Mouse (Mus musculus) frontal cortex, adult 2 months (tissue): ENCODE results near the gene Rab8b. TPM values are rescaled to one million over a fixed set of nuclear protein-coding genes. Genes with fewer than 3 reads are reported as not detected.

ENCODE experiments used
- DNase-seq, 2 experiments: peaks; one replicate each; pipeline ENCODE4 v3.0.0; 2022; ENCODE audit warnings: low spot score in 1 of 2; ENCODE audit errors: extremely low spot score in 1 of 2
- polyA plus RNA-seq: library from polyadenylated mRNA; depleted of rRNA; stranded (reverse); fragments of >200 nt; gene quantifications from 2 replicates; pipeline ENCODE4 v1.2.3, GENCODE M21; 2012; rRNA removed

The Rab8b gene
- polyA plus RNA-seq: 17.8 and 19.4 TPM in 2 replicates

DNA sequence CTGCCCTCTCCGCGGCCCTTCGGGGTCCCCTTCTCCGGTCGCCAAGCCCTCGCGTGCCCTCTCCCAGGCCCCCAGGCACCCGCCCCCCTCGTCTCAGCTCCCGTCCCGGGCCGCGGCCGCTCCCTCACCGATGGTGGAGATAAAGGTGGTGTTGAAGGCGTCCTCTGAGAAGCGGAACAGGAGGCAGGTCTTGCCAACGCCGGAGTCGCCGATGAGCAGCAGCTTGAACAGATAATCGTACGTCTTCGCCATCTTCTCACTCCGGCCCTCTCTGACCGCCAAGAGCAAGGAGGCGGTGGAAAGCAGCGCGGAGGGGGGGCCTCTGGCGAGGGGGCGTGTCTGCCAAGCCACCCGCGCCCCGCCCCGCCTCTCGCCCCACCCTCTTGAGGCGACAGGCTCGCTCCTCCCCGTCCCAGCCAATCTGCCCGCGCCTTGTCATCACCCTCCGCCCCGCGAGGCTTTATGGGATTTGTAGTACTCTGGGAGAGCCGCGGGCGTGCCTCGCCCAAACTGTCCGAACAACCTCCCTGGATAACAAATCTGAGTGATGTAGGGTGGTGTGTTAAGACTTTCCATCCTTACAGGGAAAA lies at the start of gene Rab8b:
Rab8b (minus strand) TSS at position 306 of the 590 bp plus-strand sequence.
- peak; percentile 91 to 97 for DNase-seq

DNA sequence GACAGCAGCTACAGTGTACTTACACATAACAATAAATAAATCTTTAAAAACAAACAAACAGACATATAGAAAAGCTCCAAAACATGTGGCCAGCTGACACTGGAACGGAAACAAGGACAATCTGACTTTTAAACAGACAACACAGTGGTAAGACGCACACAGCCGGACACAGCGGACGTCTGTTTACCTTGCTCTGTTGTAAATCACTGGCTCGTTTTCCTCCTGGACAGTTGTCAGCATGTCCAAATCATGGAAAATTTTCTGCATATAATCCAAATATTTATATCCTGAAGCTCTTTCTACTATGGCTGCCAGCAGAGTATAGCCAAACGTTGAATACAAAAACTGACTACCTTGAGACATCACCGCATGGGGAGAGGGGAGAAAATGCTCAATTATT lies 48.0 kb upstream of the Rab8b start:
- no peak for DNase-seq

DNA sequence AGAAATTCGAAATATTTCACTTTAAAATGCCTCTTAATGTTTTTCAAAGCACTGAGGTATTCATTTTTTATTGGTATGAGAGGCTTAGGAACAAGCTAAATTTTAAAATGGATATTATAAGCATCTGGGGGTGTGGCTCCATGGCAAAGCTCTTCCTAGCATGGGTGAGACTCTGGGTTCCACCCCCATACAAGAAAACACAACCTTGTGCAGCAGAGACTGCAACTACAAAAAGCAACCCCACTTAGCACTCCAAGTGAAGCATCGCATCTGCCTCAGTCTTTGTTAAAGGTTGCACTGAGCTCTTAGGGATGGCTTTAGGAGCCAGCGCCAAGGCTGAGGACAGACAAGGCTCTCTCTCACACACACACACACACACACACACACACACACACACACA lies 42.0 kb upstream of the Rab8b start:
- peak in 1 of 2 experiments; percentile 35 for DNase-seq

DNA sequence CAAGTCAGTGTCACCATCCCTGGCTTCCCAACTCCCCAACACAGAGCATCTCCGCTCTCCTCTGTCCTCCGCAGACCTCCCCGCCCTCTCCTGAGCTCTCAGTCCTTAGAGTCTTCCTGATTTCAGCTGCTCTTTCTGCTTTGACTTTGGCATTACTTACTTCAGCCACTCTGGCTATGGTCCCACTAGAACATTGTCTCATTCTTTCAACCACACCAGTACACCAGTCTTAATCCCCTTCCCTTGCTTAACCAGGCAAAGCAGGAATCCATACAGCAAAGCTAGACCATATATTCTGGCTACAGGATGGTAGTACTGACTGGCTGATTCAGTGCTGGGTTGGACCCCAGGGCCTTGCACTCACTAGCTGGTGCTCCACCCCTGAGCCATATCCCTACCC lies 38.0 kb upstream of the Rab8b start:
- no peak for DNase-seq

DNA sequence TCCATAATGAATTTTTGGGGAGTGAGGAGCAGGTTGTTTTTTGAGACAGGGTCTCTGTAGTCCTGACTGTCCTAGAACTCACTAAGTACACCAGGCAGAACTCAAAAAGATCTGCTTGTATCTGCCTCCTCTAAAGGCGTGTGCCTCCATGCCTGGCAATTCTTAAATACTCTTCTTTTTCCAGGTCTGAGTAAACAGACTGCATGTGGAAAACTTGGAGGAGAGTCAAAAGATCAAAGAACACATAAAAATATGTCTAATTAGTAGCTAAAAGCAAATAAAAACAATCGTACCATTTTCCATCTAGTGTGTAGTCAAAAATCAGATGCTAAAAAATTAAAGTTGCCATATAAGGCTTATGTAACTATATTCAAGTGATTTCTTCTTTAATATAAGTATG lies 33.4 kb upstream of the Rab8b start:
- DNase-seq: no peak

DNA sequence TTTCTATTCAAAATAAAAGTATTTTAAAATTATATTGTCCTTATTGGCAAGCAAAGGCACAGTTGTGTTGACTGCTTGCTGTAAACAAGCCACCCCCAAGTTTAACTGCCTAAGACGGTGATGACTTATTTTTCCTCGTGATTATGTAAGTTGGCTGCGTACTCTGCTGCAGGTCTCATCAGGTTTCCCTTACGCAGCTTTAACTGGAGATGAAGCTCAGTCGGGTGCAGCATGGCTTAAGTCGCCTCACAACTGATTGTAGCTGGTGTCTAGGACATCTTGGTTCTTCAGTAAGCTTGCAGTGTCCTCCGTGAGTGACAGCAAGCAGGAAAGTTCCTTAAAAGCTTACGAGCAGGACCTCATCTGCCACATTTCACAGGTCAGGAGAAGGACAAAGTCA lies 32.8 kb upstream of the Rab8b start:
- no peak for DNase-seq

DNA sequence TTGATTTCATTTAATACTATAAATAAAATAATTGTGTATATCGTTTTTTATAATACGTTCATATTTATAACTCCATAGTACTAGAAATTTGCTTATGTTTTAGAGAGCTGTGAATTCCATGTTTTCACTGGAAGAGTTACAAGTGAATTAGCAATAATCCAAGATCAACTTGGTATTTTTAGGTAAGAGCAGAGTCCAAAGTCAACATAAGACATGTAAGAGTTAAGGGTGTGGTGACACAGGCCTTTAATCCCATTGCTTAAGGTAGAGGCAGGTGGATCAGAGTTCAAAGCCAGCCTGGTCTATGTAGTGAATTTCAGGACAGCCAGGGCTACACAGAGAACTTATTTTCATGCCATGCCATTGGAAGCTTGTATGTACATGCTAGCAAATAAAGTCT lies 29.0 kb upstream of the Rab8b start:
- DNase-seq: no peak

DNA sequence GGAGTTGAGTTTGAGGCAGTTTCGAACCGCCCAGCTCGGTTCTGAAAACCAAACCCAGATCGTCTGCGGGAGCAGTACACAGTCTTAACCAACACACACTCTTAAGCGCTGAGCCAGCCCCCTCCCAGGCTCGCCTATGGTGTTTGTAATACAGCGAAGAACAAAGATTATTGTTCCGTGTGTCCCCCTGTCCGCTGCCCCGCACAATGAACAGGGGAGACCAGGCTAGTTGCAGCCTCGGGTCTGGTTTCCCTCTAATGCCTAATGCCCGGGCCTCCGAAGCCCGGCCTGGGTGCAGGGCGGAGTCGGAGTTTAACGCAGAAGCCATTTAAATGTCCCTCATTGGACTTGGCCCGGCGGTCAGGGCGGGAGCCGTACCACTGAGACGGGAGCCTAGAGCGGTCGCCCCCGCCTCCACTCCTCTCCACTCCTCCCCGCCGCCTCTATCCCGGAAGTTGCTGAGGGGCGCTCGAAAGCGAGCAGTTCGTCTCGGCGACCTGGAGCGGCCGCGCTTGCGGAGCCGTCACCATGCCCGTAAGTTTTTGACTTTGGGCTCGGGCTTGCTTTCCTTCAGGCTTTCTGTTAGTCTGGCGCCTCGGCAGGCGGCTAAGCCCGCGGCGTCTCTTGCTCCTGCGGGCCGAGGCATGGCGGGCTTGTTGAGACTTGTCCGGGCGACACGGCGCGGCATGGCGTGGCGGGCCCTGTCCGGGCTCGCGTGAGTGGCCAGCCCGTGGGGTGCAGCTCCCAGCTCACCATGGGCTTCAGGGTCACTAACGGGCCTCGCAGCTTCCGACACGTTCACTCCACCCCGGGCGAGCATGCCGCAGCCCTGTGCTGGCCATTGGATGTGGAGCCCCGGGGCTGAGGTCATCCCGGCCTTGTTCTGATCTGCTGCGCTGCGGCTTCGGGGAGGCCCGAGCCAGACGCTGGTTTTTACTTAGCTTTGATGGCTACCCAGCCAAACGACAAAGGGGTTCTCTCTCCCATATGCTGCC lies 26.5 kb upstream of the Rab8b start, which contains the start of gene Rps27l:
Rps27l (plus strand) TSS at position 440 of the 995 bp plus-strand sequence.
- DNase-seq: peak; percentile 82 to 92

DNA sequence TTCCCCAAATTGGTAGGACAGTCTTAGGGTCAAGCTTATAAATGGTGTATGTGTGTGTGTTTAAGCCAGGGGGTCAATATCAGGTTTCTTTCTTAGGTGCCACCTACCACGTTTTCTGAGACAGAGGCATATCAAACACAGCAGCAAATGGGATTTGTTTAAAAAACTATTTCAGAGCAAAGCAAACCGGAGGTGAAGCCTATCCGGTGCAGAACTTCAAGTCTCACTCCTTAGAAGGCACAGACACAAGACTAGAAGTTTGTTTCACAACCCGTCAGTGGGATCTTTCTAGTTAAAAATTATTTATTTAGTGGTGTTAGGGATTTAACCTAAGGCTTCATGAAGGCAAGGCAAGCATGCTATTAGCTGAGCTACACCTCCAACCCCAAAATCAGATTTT lies 25.7 kb upstream of the Rab8b start:
- no peak for DNase-seq

DNA sequence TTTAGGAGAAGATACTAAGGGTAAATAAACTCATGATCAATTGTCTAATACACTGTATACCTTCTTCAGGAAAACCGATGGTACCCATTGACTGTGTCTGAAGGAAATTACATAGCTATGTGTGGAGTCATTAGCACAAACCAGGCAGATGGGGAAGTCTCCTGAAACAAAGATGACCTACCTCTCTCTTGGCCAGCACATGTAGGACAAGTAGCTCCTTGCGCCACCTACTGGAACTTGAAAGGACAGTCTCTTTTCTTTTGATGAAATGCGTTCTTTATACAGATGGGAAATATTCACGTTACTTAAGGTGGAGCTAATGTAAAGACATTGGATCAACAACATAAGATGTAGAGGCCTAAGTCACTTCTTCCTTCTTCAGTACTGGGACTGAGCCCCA lies 19.3 kb upstream of the Rab8b start:
- peak in 1 of 2 experiments; percentile 78 for DNase-seq

DNA sequence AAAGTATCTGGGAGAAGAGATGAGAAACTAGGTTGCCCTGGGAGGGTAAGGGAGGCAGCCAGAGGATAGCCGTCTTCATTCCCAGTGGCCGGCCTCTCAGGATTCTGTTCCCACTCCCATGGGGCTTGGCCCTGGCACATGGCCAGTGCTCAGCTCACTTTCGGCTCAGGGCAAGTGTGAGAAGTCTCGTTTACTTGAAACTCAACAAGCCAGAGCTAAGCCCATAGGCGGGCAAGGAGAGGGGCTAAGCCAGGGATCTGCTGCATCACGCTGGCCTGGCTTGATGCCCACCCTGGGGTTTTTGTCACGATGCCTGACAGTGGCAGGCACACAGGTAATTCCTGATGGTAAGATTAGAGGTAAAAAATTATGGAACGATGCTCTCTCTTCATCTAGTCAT lies 18.0 kb upstream of the Rab8b start:
- DNase-seq: no peak

DNA sequence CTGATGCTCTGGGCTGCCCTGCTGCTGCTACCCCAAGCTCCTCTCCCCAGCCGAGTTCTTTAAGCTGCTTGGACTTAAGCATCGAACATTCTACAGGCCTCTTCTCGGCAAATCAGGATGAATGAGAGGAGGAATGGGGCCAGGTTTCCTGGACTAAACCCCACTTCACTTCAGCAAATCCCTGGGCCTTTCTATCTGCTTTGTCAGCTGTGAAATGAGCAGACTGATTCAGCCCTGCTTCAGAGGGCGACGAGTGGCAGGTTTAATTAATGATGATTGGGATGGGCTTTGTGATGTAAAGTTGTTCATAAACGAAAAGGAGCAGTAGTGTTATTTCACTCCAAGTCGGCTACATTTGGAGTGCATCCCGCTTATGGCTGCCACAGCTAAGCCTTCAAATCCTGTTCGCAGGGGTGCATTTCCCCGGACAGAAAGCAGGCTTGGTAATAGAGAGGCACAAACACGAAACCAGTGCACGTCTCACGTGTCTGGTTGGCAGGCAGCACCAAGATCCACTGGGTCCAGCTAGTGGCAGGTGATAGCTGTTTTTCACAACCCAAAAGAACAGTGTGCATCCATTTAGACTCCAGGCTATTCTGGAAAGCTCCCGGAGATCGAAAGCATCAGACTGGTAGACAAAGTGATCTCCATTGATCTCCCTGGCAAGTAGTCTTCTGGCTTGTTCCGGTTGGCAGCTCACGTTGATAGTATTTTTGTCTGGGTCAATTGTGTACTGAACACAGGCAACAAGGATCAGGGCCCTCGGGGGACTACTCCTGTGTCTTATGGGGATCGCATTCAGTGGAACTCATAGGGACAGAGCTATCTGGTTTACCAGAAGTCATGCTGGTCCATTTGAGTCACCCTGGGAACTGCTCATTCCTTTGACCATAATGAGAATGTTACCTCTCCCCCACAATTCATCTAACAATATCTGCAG lies 14.7 kb upstream of the Rab8b start:
- no peak for DNase-seq

DNA sequence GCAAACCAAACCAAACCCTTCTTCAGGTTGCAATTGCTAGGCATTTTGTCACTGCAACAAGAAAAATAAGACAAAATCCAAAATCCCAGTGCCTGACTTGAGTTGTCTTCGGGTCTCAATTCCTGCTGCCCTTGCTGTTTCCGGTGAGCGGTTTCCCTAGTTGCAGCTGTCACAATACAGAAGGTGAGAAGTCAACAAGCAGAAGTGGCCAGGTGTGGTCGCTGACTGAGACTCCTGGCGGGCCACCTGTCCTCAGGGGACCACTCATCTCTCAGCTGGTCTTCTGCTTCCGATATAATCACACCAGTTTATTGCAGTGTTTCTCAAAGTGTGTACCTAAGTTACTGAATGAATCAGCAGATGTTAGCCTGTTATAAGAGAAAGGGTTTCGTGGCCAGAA lies 10.9 kb upstream of the Rab8b start:
- no peak for DNase-seq

DNA sequence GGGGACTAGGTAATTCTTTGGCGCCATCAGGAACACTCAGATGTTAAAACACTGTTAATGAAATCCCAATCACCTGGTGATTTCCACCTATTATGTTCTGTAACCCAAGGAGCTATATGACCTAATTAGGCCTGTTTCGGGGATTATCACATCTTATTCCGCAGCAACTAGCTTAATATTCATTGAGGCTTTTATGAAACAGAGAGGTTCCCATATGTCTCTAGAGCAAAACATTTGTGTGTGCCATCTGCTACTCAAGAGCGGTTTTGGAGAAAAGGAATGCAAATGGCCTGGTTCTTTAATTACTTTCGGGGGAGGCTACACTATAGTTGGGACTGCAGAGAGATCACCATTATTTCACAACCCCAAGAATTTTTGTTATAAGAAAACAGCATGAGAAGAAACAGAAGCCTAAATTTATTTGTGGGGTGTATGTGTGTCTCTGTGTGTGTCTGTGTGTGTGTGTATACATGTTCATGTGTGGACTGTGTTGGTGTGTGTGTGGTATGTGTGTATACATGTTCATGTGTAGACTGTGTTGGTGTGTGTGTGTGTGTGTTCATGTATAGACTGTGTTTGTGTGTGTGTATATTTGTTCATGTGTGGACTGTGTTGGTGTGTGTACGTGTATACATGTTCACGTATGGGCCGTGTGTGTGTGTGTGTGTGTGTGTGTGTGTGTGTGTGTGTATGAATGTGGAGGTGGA lies 8.4 kb upstream of the Rab8b start:
- peak in 1 of 2 experiments; percentile 50 for DNase-seq

DNA sequence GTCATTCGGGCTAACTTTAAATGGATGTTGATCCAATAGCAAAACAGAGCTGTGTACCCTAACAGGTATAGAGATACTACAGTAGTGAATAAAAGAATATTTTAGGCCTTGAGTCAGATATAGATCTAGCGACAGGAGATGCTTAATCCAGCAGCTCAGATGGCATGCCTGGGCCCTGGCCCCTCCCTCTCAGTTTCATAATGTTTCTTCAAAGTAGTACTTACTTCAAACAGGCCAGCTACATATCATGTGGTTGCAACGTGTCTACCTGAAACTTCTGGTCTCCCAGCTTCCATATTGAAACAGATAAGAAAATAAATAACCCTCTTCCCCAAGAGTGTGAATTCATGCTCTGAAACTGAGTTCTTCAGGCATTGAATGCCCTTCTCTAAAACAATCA lies 6.4 kb upstream of the Rab8b start:
- no peak for DNase-seq

DNA sequence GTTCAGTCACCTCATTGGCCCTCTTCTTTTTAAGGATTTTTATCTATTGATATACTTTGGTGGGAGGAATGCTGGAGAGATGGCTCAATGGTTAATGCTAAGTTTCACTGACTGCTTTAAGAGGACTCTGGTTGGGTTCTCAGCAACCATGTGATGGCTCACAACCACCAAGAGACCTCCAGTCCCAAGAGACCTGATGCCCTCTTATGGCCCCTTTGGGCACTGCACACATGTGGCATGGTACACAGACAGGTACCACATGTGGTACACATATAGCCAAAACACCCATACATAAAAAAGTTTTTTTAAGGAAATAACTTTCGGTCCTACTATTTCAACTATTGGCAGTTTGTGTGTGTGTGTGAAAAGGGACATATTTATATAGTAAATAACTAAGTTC lies 2.6 kb upstream of the Rab8b start:
- DNase-seq: no peak

DNA sequence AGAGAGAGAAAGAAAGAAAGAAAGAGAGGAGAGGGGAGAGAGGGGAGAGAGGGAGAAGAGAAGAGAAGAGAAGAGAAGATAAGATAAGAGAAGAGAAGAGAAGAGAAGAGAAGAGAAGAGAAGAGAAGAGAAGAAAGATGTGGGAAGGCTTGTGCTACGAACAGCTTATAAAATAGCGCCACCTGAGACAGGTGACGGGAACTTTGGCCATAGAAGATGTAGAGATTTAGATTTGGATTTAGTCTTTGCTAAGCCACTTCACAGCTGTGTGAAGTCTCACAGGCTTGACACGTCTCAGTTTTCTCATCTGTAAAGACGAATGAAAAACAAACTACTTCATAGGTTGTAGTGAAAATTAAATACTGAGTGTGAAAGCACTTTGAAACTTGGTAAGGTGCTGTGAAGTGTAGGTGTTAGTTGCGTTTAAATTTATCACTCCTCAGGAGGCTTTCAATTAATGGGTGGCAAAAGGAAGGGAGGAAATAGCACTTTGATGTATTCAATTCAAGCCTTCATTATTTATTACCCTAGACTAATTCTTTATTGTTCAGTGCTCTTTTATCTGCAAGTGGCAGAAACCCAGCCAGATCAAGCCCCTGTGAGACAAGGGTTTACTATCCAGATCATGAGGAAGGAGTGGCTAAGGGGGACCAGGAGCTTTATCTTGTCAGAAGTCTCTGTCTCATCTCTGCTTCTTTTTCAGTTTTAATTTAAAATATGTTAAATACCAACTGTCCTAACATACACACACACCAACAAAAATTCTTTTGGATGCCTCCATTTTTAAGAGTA lies 1.2 kb upstream of the Rab8b start:
- no peak for DNase-seq

DNA sequence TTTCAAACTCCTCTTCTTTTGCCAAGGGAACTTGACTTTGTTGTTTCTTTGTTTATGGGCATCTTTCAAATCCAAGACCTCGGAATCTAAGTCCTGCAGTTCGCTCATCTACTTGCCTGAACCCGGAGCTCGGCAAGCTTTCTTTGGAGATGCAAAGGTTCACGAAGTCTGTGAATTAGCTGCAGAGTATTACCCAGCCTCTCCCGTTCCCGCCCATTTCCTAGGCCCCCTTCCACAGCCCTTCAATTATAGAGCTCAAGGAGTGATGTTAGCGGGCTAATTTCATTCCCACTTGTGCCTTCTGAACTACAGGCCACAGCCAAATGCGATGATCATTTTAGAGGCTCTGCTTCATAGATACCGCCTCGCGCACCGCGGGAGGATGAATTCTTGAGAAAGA lies 494 bp upstream of the Rab8b start:
- DNase-seq: no peak

DNA sequence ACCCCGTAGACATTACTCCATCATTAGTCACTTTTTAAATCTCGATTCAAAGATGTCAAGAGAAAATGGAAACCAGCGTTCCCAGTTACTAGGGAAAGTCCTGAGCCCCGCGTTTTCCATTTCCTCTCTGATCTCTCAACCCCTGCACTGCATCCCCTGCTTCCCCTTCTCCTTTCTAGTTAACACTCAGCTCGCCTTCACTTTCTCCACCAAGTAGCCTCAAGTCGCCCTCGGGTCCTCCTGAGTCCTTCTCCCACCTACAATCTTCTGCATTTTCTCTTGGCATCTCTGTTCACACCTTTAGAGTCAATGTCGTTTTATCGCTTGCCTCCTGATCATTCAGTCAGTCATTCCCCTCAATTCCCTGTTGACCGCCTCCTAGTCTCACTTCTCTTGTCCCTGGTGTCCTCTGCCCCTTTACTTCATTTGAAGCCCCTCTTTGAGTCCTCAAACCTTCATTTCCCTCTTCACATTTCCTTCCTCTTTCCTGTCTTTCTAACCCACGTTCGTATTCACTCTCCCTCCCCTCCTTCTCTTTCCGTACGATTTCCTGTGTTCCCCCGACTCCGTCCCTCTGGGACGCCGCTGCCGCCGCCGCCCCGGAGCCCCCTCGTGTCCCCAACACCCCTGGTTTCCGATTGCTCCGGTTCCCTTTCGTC lies 686 bp downstream of the Rab8b start:
- no peak for DNase-seq
